Mouse (Mus musculus) heart, postnatal 0 days (tissue): ENCODE measurements around the gene Mreg. TPM values are rescaled to one million over a fixed set of nuclear protein-coding genes. Genes with fewer than 3 reads are reported as not detected.

Experiments used
- ATAC-seq: fragments of 200-750 bp; cut with Nextera tagmentation; 2 replicates; pipeline ENCODE4 v1.8.0; 2017; ENCODE audit warnings: low read depth, moderate number of reproducible peaks, moderate library complexity; ENCODE audit not compliant: insufficient read depth
- DNase-seq: peaks from one replicate; pipeline ENCODE4 v3.0.0-alpha.2; 2016; ENCODE audit warnings: low spot score
- H3K27ac ChIP-seq: fragments of 300-500 bp; sonication (generic); 2 replicates; pipeline ENCODE4 v1.5.1; 2014; ENCODE audit warnings: low read depth, mild to moderate bottlenecking
- H3K27me3 ChIP-seq: fragments of 300-500 bp; sonication (generic); 2 replicates; pipeline ENCODE4 v1.6.1; 2014; ENCODE audit warnings: low read length, mixed read lengths; ENCODE audit not compliant: control insufficient read depth, insufficient read depth
- H3K36me3 ChIP-seq: fragments of 300-500 bp; sonication (generic); replicated peaks from 2 replicates; pipeline ENCODE4 v1.6.1; 2014; ENCODE audit warnings: low read length, mixed read lengths; ENCODE audit not compliant: control insufficient read depth, insufficient read depth
- H3K4me1 ChIP-seq: fragments of 300-500 bp; sonication (generic); 2 replicates; pipeline ENCODE4 v1.6.1; 2014; ENCODE audit warnings: antibody characterized with exemption; ENCODE audit not compliant: control insufficient read depth, insufficient read depth
- H3K4me2 ChIP-seq: fragments of 300-500 bp; sonication (generic); 2 replicates; pipeline ENCODE4 v1.6.1; 2014; ENCODE audit warnings: low read depth, mild to moderate bottlenecking, low read length, moderate library complexity
- H3K4me3 ChIP-seq: fragments of 300-500 bp; sonication (generic); 2 replicates; pipeline ENCODE4 v1.5.1; 2014; ENCODE audit warnings: low read depth, low read length
- H3K9ac ChIP-seq: fragments of 300-500 bp; sonication (generic); replicated peaks from 2 replicates; pipeline ENCODE4 v1.6.1; 2014; ENCODE audit warnings: low read depth, low read length, mixed read lengths
- H3K9me3 ChIP-seq: fragments of 300-500 bp; sonication (generic); replicated peaks from 2 replicates; pipeline ENCODE4 v1.6.1; 2016; ENCODE audit warnings: low read length; ENCODE audit not compliant: control insufficient read depth
- CTCF ChIP-seq: IDR thresholded peaks from 2 replicates; pipeline ENCODE4 v1.5.1; 2016; ENCODE audit warnings: antibody characterized with exemption, control low read depth, low read depth
- EP300 ChIP-seq: IDR thresholded peaks from 2 replicates; pipeline ENCODE4 v1.6.1; 2016; ENCODE audit warnings: antibody characterized with exemption, low read depth
- WGBS: fragments of 180-500 bp; shearing (Covaris S2); extraction: QIAGEN DNeasy Blood & Tissue Kit; methylation state at CpG from one replicate; pipeline ENCODE4 v1.1.7; 2014; 5-methylcytosine and 5-hydroxymethylcytosine counted together
- polyA plus RNA-seq: library from polyadenylated mRNA; unstranded; fragments of >200 nt; fragmentation: Nextera tagmentation; extraction: Ambion mirVana; gene quantifications from 2 replicates; pipeline ENCODE4 v1.2.1, GENCODE M21; 2015
- total RNA-seq: library from RNA; depleted of rRNA; stranded (reverse); fragments of >200 nt; gene quantifications from 2 replicates; pipeline ENCODE4 v1.2.3, GENCODE M21; 2014; ENCODE audit warnings: low replicate concordance

Mreg gene
- total and polyA plus RNA-seq, 2 experiments from 2014 or later, result 9.5 to 12.5 TPM

DNA sequence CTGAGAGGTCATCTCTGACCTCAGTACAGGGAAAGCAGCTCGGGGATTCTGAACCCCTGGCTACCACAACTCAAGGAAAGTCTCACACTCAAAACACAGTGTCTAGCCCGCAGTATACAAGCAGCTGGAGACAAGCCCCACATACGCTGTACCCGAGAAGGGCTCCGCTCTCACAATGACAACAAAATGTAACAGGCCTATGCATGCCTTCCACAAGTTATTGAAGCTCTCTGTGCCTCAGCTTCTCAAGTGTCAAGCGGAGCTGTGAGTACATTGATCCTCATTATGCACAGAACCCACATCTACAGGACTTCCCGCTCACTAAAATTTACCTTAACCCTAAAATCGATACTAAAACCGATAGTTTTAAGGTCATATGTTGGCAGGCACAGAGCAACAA, 8.9 kb downstream of the Mreg start:
- no peaks in the 10 kb centered on the region for H3K9me3 ChIP-seq
- H3K36me3 ChIP-seq, result no peaks in the 10 kb centered on the region
- H3K27me3 ChIP-seq, result no peaks in the 10 kb centered on the region
- ATAC-seq (no peak), DNase-seq (no peak)
- TF ChIP-seq CTCF (no peak), EP300 (no peak)
- H3K9ac ChIP-seq, result no peak overlapping the region
- H3K27ac ChIP-seq, result no peak overlapping the region
- no peak overlapping the region for H3K4me3 ChIP-seq
- WGBS, result 85% methylated on average over 9 of the region's 9 CpGs
- H3K4me1 ChIP-seq, result no peaks in the 10 kb centered on the region
- H3K4me2 ChIP-seq, result no peak overlapping the region

DNA sequence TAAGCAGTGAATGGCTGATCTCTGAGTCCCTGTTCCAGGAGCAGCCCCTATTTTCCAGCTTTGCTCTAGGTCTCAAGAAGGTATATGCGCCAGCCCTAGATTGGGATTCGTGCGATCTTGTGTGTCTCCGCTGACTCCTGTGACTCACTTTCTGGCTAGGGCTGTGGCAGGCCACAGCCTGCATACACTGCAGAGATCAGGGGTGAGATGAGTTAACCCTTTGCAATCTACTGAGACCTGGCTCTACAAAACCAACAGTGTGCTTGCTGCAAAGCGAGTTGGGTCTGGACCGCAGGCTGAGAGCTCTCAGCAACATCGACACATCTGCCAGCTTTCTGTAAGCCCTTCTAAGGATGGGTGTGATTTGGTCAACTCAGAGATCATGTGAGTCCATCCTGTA, 9.4 kb downstream of the Mreg start:
- DNase-seq, result no peak
- no peak overlapping the region for H3K9ac ChIP-seq
- no peak for ATAC-seq
- no peak overlapping the region for H3K27ac ChIP-seq
- H3K4me1 ChIP-seq, result no peaks in the 10 kb centered on the region
- no peaks in the 10 kb centered on the region for H3K9me3 ChIP-seq
- H3K27me3 ChIP-seq, result no peaks in the 10 kb centered on the region
- 83% methylated on average over 7 of the region's 7 CpGs for WGBS
- H3K4me3 ChIP-seq, result no peak overlapping the region
- no peaks in the 10 kb centered on the region for H3K36me3 ChIP-seq
- H3K4me2 ChIP-seq, result no peak overlapping the region
- TF ChIP-seq CTCF (no peak), EP300 (no peak)

DNA sequence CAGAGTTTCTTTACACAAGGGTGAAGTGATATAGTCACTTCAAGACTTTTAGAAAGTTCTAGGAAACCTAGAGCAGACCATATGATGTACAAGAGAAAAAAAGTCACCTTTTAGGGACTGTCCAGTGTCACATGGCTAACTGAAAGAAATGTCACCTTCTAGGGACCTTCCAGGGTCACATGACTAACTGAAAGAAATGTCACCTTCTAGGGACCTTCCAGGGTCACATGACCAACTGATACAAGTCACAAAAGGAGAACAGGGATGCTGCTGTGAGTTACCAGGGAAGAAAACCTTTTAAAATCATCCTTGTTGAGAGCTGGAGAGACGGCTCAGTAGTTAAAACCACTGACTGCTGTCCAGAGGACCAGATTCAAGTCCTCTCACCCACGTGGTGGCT, 10.0 kb downstream of the Mreg start:
- DNase-seq (no peak), ATAC-seq (no peak)
- H3K4me3 ChIP-seq, result no peak overlapping the region
- no peak overlapping the region for H3K4me2 ChIP-seq
- TF ChIP-seq EP300, result no peak
- TF ChIP-seq CTCF, result no peak
- no peaks in the 10 kb centered on the region for H3K9me3 ChIP-seq
- no peak overlapping the region for H3K9ac ChIP-seq
- no peaks in the 10 kb centered on the region for H3K36me3 ChIP-seq
- H3K27me3 ChIP-seq, result no peaks in the 10 kb centered on the region
- whole genome bisulfite sequencing, result 71% methylated on average over 2 of the region's 2 CpGs
- H3K27ac ChIP-seq, result no peak overlapping the region
- H3K4me1 ChIP-seq, result no peaks in the 10 kb centered on the region

DNA sequence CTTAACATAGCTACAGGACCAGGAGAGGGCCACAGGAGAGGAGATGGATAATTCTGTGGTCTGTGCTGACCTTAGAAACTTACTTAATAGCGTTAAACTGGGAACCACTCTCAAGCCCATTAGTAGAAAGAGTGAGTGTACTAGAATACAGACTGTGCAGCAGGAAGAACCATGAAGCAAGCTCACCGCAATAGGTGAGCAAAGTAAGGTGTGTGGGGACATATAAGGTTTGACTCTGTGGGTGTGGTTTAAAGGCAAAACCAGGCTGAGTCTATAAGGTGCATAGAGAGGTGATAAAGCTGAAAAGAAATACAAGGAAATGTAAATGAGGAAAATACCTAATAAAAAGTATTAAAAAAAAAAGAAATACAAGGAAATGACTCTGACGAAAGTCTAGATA, 11.0 kb downstream of the Mreg start:
- no peaks in the 10 kb centered on the region for H3K4me1 ChIP-seq
- no peak overlapping the region for H3K27ac ChIP-seq
- H3K4me2 ChIP-seq, result no peak overlapping the region
- no peak overlapping the region for H3K9ac ChIP-seq
- H3K36me3 ChIP-seq, result no peaks in the 10 kb centered on the region
- 86% methylated on average over 3 of the region's 3 CpGs for WGBS
- H3K27me3 ChIP-seq, result no peaks in the 10 kb centered on the region
- no peak overlapping the region for H3K4me3 ChIP-seq
- no peak for TF ChIP-seq CTCF
- TF ChIP-seq EP300, result no peak
- H3K9me3 ChIP-seq, result no peaks in the 10 kb centered on the region
- DNase-seq (no peak), ATAC-seq (no peak)

DNA sequence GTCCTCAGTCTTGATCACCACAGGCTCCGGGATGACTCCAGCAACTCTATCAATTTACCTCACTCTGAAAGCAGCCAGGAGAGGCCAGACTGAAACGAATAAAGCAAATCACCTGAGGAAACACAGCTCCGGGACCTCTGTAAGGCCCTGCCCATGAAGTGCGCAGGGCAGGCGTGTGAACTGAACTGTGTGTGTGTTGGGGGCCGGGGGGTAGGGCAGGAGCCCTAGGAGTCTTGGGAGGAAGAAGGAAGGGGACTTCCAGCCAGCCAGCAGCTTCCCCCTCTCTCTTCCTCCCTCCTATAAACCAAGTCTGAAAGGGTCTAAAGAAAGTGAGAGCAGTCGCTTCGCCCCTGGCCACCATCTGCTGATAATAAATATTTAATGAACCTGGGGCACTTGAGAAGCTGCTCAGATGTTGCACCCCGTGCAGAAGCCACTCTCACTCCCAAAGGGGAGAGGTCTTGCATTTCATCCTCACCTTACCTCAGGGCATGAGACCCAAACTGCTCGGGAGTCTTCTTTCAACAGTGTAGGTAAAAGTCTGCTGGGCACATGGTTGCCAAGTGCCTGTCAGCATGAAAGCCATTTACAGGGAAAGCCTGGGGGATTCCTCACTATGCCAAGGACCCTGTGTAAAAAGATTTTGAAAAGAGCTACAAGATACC, 13.8 kb downstream of the Mreg start:
- Histone ChIP-seq H3K4me3 (no peak overlapping the region), H3K4me2 (no peak overlapping the region), H3K9me3 (no peaks in the 10 kb centered on the region), H3K27me3 (no peaks in the 10 kb centered on the region), H3K9ac (no peak overlapping the region), H3K36me3 (no peaks in the 10 kb centered on the region), H3K4me1 (no peaks in the 10 kb centered on the region), H3K27ac (no peak overlapping the region)
- WGBS, result 79% methylated on average over 10 of the region's 10 CpGs
- TF ChIP-seq EP300 (no peak), CTCF (no peak)
- no peak for DNase-seq
- ATAC-seq, result no peak
